In genomic region chr16:36530566-36531552, GRCm38 (mm10) we compare ENCODE assay signal across 9 mouse cellular contexts. TPM values are rescaled to one million over a fixed set of nuclear protein-coding genes. Genes with fewer than 3 reads are reported as not detected.
A peak's percentile ranks its signal among the peaks of the same experiment; 100 is the strongest.
DNase-seq lines count a peak whose midpoint lies in the region; ATAC-seq and TF ChIP-seq lines count a peak whose summit lies in the region.
"Had no signal": no experiment of that assay in that cellular context is flagged by ENCODE, and none has a peak within 500 bp of the region (broad histone marks: within the 10 kb centered on the region; RNA-seq: fewer than 3 reads in every experiment).

No protein-coding gene starts in this region.

- H3K9ac ChIP-seq in CH12.LX (ENCODE audit: insufficient read depth, low read depth): 0 out of 2 replicates have a peak overlapping the region, but pooled peaks have one; percentile 4
- no peak overlapping the region for H3K9ac ChIP-seq in intestine, postnatal 0 days (ENCODE audit: low read depth, low read length)
- H3K9ac ChIP-seq: hindbrain, embryonic 13.5 days had no signal

- no peaks in the 10 kb centered on the region; the same call in 1 of the 2 replicates for H3K36me3 ChIP-seq in kidney, adult 2 months (ENCODE audit: control insufficient read depth, insufficient read depth, low read length)
- no peaks in the 10 kb centered on the region for H3K36me3 ChIP-seq in CH12.LX (replicated peaks in 1 of 2; ENCODE audit: control insufficient read depth in 1 of 2, insufficient read depth in 1 of 2, low read length in 1 of 2)
- H3K36me3 ChIP-seq in intestine, postnatal 0 days (ENCODE audit: control insufficient read depth, insufficient read depth): no peaks in the 10 kb centered on the region
- H3K36me3 ChIP-seq: hindbrain, embryonic 13.5 days had no signal

- no peaks in the 10 kb centered on the region for H3K79me2 ChIP-seq in CH12.LX (replicated peaks; ENCODE audit: control insufficient read depth, extremely low read depth, insufficient read depth, poor library complexity, severe bottlenecking)

- no peak for ATAC-seq in intestine, postnatal 0 days

- no peaks in the 10 kb centered on the region for H3K9me3 ChIP-seq in CH12.LX (replicated peaks; ENCODE audit: low read length)
- no peaks in the 10 kb centered on the region for H3K9me3 ChIP-seq in intestine, postnatal 0 days (ENCODE audit: control insufficient read depth)
- H3K9me3 ChIP-seq: hindbrain, embryonic 13.5 days had no signal

- peak overlapping the region; percentile 17 for H3K4me2 ChIP-seq in CH12.LX (ENCODE audit: insufficient read depth, low read depth, poor library complexity, severe bottlenecking)
- H3K4me2 ChIP-seq in intestine, postnatal 0 days (replicated peaks; ENCODE audit: low read depth): no peak overlapping the region
- H3K4me2 ChIP-seq: hindbrain, embryonic 13.5 days had no signal

- 48% methylated on average over 15 of the region's 15 CpGs for WGBS in kidney, adult 2 months
- WGBS in intestine, postnatal 0 days: 65% methylated on average over 15 of the region's 15 CpGs

- peak overlapping the region; percentile 78 for H3K27ac ChIP-seq in kidney, adult 2 months (ENCODE audit: insufficient read depth, low read depth, low read length)
- H3K27ac ChIP-seq in CH12.LX (ENCODE audit: insufficient read depth, low read depth): no peak overlapping the region
- no peak overlapping the region for H3K27ac ChIP-seq in intestine, postnatal 0 days (ENCODE audit: low read depth, low read length)
- H3K27ac ChIP-seq: hindbrain, embryonic 13.5 days had no signal

- dilution Hi-C loops in CH12.LX (cut with MboI; ENCODE audit: extremely low pct_ligation_motif_present, extremely low pct_unique_long_range_greater_than_20kb, low sequenced_read_pairs): no loop called here

- H3K4me1 ChIP-seq in kidney, adult 2 months (ENCODE audit: control insufficient read depth, insufficient read depth, low read length): no peaks in the 10 kb centered on the region
- H3K4me1 ChIP-seq in CH12.LX (ENCODE audit: control insufficient read depth in 1 of 2, insufficient read depth in 2 of 2): peaks cover 15 to 49% of the 10 kb centered on the region in 2 experiments
- H3K4me1 ChIP-seq in intestine, postnatal 0 days (replicated peaks; ENCODE audit: control insufficient read depth, insufficient read depth, low read length): no peaks in the 10 kb centered on the region
- H3K4me1 ChIP-seq: hindbrain, embryonic 13.5 days had no signal

- H3K4me3 ChIP-seq in kidney, adult 2 months (ENCODE audit: insufficient read depth, low read depth, low read length): peak overlapping the region; percentile 41
- H3K4me3 ChIP-seq in CH12.LX (replicated peaks in 1 of 3; ENCODE audit: low read depth in 2 of 3, low read length in 2 of 3, poor library complexity in 1 of 3): peak overlapping the region in 1 of 3 experiments; percentile 6
- H3K4me3 ChIP-seq in intestine, postnatal 0 days (ENCODE audit: low read depth, low read length): no peak overlapping the region
- H3K4me3 ChIP-seq: hindbrain, embryonic 13.5 days had no signal

- TF ChIP-seq CTCF in kidney, adult 2 months (conservative IDR thresholded peaks at IDR 0.05; ENCODE audit: insufficient read depth, insufficient read length, low read depth, low read length): no peak
- TF ChIP-seq CTCF in CH12.LX (conservative IDR thresholded peaks at IDR 0.05 in 1 of 2, IDR thresholded peaks at IDR 0.05 in 1 of 2; ENCODE audit: low read depth in 2 of 2, low read length in 2 of 2): no peak
- no peak for TF ChIP-seq CTCF in intestine, postnatal 0 days (IDR thresholded peaks at IDR 0.05; ENCODE audit: low read depth)

- in situ Hi-C loops in CH12.LX (cut with MboI; ENCODE audit: low pct_ligation_motif_present, low pct_unique_long_range_greater_than_20kb, low sequenced_read_pairs): no loop called here

- no peak; the same call in none of the 2 replicates for TF ChIP-seq EP300 in CH12.LX (IDR thresholded peaks at IDR 0.05; ENCODE audit: low read length)

- TF ChIP-seq POLR2A in kidney, adult 2 months (IDR thresholded peaks at IDR 0.05; ENCODE audit: low read depth, low read length): no peak
- no peak for TF ChIP-seq POLR2A in CH12.LX (IDR thresholded peaks at IDR 0.05; ENCODE audit: low read depth, low read length)

- no peak for DNase-seq in kidney, adult 2 months
- DNase-seq in kidney, adult 11 months: no peak
- DNase-seq in CH12.LX (ENCODE audit: extremely low read depth): peak; percentile 71
- DNase-seq in gastrocnemius, postnatal 10 days: peak; percentile 37
- peak; percentile 45 for DNase-seq in layer of hippocampus, adult 9-11 months
- DNase-seq in adrenal gland, postnatal 25 days: no peak
- no peak for DNase-seq in thymus, postnatal 0 days (ENCODE audit: low spot score)

- no peak for TF ChIP-seq RAD21 in CH12.LX (IDR thresholded peaks at IDR 0.05; ENCODE audit: low read depth, low read length)

- H3K27me3 ChIP-seq in kidney, adult 2 months (replicated peaks; ENCODE audit: control insufficient read depth, insufficient read depth, low read length): no peaks in the 10 kb centered on the region; the same call in 1 of the 2 replicates
- no peaks in the 10 kb centered on the region for H3K27me3 ChIP-seq in CH12.LX (replicated peaks)
- H3K27me3 ChIP-seq in intestine, postnatal 0 days (replicated peaks; ENCODE audit: control insufficient read depth, insufficient read depth, low read length): no peaks in the 10 kb centered on the region
- H3K27me3 ChIP-seq: hindbrain, embryonic 13.5 days had no signal

TF ChIP-seq in CH12.LX, 34 proteins besides CTCF, POLR2A, EP300 and RAD21:
- TF ChIP-seq TBP (conservative IDR thresholded peaks at IDR 0.05; ENCODE audit: low read depth, low read length) (no peak), USF1 (IDR thresholded peaks at IDR 0.05; ENCODE audit: low read depth, low read length) (no peak), KAT2A (IDR thresholded peaks at IDR 0.05; ENCODE audit: insufficient replicate concordance, low read length) (no peak), MAFK (IDR thresholded peaks at IDR 0.05; ENCODE audit: insufficient replicate concordance, low read length) (no peak), CHD2 (IDR thresholded peaks at IDR 0.05; ENCODE audit: low read length) (no peak; the same call in 1 of the 2 replicates), IRF4 (IDR thresholded peaks at IDR 0.05; ENCODE audit: low read depth, low read length) (no peak; the same call in 1 of the 2 replicates), MEF2A (IDR thresholded peaks at IDR 0.05; ENCODE audit: borderline replicate concordance, low read depth, low read length) (no peak; the same call in 1 of the 2 replicates), CHD1 (IDR thresholded peaks at IDR 0.05; ENCODE audit: low read depth, low read length) (0 out of 2 replicates have a peak, but pooled peaks have one; percentile 74), BHLHE40 (IDR thresholded peaks at IDR 0.05; ENCODE audit: low read depth, low read length) (0 out of 2 replicates have a peak, but pooled peaks have one; percentile 22), JUND (conservative IDR thresholded peaks at IDR 0.05; ENCODE audit: low read depth, low read length) (no peak), SIN3A (IDR thresholded peaks at IDR 0.05; ENCODE audit: low read length) (peak; percentile 58; the same call in 1 of the 2 replicates), ETS1 (conservative IDR thresholded peaks at IDR 0.05; ENCODE audit: low read depth, low read length) (peak; percentile 33; the same call in 1 of the 2 replicates), MAZ (IDR thresholded peaks at IDR 0.05; ENCODE audit: low read depth, low read length) (peak; percentile 62; the same call in 1 of the 2 replicates), UBTF (IDR thresholded peaks at IDR 0.05; ENCODE audit: low read depth, low read length) (no peak), TCF12 (IDR thresholded peaks at IDR 0.05; ENCODE audit: low read depth, low read length) (no peak), MXI1 (IDR thresholded peaks at IDR 0.05; ENCODE audit: low read depth, low read length) (peak; percentile 38; the same call in 1 of the 2 replicates), HCFC1 (IDR thresholded peaks at IDR 0.05; ENCODE audit: low read depth, low read length) (peak; percentile 62), MAX (IDR thresholded peaks at IDR 0.05; ENCODE audit: low read length) (peak; percentile 44; the same call in 1 of the 2 replicates), ZC3H11A (IDR thresholded peaks at IDR 0.05; ENCODE audit: low read depth, low read length) (no peak), GABPA (IDR thresholded peaks at IDR 0.05; ENCODE audit: insufficient replicate concordance, low read depth, low read length) (no peak), USF2 (conservative IDR thresholded peaks at IDR 0.05; ENCODE audit: low read depth, low read length) (no peak)
TF ChIP-seq in CH12.LX: peak in this region for 8.

RNA-seq across cellular contexts. Expression of gene Casr, which starts 31.1 kb away (rescaled TPM):
- polyA plus RNA-seq in kidney, adult 2 months (2012; rRNA removed): 17.6 and 26.3 TPM in 2 replicates
- total RNA-seq in CH12.LX (2012; rRNA removed) (0.34 and 0.59 TPM in 2 replicates), CH12.LX (2014; rRNA removed) (0.19 and 0.35 TPM in 2 replicates)
- polyA plus RNA-seq in CH12.LX (2012; ENCODE audit: insufficient read length, low read depth): 0.55 and 0.63 TPM in 2 replicates
- total RNA-seq in gastrocnemius, postnatal 10 days (2021): under 1 TPM; 0.14 to 0.16 TPM
- polyA plus RNA-seq in intestine, postnatal 0 days (2015; fragmentation: Nextera tagmentation; extraction: Ambion mirVana): 0.04 TPM in 1 of 2 replicates, not detected in the other
- not detected in 2 replicates for total RNA-seq in adrenal gland, postnatal 25 days (2021)
- polyA plus RNA-seq in thymus, postnatal 0 days (2015; fragmentation: Nextera tagmentation; extraction: Ambion mirVana): 0.27 and 0.35 TPM in 2 replicates
- polyA plus RNA-seq: hindbrain, embryonic 13.5 days had no signal

Comparison
In these comparisons a context has a peak if more than half of its experiments do, and no peak if none do; other contexts are left out.
1. DNase-seq: peak in CH12.LX (single experiment), gastrocnemius, postnatal 10 days (single experiment) and layer of hippocampus, adult 9-11 months (single experiment); none in kidney, adult 2 months (single experiment), kidney, adult 11 months (single experiment), adrenal gland, postnatal 25 days (single experiment) and thymus, postnatal 0 days (single experiment).
2. RNA of gene Casr, which starts 31.1 kb away (polyA plus RNA-seq): 17.6 to 26.3 TPM in kidney, adult 2 months; 0.55 to 0.63 TPM in CH12.LX, 0.27 to 0.35 TPM in thymus, postnatal 0 days and 0.04 TPM in intestine, postnatal 0 days; every median in the first group is over 10 times any median in the second.